Mouse (Mus musculus) lung, postnatal 10 days (tissue): ENCODE results near the gene Akr1b10.
"Not testable (repeated sequence)": the region's sequence is repeated elsewhere in the genome, so short reads cannot be mapped to it uniquely, and the experiment has no call there.

ENCODE experiments used
- DNase-seq: peaks from one replicate; pipeline ENCODE4 v3.0.0; 2021

Akr1b10 gene

DNA sequence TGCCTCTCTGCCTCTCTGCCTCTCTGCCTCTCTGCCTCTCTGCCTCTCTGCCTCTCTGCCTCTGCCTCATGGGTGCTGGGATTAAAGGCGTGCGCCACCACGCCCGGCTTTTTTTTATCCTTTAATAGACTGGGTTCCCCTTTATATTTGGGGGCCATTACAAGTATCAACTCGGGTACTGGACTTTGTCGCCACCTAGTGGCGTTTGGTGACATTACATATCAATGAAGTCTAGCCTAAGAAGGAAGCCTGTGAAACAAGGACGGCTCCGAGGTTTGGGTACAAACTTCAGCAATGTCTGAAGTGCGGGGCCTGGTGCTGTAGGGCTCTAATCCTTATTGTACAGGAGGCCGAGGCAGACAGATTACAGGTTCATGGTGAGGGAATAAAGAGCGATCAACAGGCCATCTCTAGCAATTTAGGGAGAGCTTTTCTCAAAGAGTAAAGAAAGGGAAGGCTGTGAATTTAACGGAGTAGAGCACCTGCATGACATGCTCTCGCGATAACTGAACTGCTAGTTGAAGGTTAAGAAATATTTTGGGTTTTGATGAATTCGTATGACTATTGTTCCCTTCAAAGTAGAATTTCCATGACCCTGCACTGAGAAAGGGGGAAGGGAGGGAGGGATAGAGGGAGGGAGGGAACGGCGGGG lies 12.2 kb upstream of the Akr1b10 start:
- peak; percentile 88 for DNase-seq

DNA sequence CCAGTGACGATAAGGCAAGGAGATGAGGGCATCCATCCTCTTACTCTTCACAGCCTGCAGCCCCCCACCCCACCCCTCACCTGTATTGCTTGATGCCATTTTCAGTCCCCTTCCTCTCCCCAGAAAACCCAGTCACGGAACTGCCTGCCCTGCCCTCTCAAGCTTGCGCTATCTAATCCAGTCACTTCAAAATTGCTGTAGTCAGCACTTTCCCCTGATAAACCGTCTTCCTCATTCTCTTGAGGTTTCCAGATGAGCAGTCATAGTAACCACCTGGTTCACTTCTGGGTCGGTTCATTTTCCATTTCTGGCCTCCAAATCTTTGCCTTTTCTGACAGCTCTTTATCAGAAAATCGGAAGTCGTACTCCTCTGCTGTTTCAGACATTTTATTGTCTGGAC lies 10.2 kb upstream of the Akr1b10 start:
- no peak for DNase-seq

DNA sequence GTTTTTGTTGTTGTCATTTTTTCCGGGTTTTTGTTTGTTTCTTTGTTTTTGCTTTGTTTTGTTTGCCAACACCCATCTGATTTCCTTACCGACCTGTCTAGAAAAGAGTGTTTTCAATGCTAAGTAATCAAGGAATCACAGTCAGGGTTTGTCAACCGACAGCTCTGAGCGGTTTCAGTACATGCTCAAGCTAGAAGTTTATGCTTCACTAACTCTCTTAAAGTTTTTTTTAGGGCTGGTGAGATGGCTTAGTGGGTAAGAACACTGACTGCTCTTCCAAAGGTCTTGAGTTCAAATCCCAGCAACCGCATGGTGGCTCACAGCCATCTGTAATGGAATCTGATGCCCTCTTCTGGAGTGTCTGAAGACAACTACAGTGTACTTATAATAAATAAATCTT lies 8.1 kb upstream of the Akr1b10 start:
- not testable (repeated sequence) for DNase-seq

DNA sequence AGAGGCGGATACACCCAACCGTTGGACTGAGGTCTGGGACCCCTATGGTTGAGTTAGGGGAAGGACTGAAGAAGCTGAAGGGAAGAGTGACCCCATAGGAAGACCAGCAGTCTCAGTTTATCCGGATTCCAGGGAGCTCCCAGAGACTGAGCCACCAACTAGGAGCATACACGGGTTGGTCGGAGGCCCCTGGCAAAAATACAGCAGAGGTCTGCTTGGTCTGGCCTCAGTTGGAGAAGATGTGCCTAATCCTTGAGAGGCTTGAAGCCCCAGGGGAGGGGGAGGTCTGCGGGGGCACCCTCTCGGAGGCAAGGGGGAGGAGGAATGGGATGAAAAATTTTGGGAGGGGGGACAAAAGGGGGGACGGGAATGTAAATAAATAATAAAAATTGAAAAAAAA lies 617 bp upstream of the Akr1b10 start:
- DNase-seq = no peak

DNA sequence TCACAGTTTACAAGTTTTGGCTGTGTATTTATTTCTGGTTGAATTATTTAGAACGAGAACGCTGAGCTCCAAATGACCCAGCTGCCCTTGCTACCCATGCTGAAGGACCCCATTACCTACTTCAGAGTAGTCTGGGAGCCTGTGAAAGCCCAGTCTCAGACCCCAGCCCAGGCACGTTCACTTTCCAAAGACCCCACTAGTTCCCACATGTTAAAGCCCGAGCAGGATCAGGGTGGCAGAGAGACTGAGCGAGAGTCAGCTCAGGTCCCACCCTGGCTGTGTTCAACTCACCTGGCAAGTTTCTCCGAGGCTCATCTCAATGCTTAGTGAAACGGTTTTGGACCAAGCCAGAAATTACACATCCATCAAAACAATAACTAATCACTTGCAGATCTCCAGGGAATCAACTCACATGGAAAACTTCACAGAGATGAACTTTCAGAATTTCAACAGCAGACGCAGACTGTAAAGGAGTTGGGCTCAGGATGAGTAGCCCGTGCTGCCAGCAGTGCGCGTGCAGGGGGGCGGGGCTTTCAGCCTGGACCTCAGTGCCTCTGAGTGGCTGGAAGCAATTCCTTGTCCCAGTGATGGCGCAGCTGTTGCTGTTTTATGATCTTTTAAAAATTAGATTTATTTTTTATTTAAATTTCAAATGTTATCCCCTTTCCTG lies 818 bp downstream of the Akr1b10 start:
- DNase-seq = peak; percentile 77

DNA sequence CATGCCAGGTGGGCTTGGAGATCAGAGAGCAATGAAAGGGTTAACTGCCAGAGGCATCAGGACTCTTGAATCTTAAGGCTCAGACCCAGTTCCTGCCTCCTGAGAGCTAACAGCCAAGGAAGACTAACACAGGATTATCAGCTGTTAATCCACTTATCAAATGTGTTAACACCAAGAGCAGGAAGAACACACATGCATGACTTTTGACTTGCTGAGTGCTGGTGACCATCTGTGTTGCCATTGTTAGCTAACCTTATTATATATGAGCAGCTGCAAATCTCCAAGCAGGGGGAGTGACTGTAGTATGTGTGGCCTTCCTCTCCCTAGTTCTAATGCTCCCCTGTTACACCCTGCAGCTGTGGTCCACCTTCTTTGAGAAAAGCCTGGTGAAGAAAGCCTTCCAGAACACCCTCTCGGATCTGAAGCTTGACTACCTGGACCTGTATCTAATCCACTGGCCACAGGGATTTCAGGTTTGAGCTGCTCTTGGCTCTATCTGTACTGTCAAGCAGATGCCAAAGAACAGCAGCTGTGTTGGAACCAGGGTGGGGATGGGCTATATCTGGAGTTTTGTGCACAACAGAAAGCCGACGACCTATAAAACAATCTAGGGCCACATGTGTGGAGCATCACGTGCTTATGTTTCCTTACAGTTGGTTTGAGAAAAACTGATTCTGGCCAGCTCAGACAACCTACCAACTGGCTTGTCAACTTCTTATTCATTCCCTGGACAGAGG lies 4.6 kb downstream of the Akr1b10 start:
- DNase-seq = no peak

DNA sequence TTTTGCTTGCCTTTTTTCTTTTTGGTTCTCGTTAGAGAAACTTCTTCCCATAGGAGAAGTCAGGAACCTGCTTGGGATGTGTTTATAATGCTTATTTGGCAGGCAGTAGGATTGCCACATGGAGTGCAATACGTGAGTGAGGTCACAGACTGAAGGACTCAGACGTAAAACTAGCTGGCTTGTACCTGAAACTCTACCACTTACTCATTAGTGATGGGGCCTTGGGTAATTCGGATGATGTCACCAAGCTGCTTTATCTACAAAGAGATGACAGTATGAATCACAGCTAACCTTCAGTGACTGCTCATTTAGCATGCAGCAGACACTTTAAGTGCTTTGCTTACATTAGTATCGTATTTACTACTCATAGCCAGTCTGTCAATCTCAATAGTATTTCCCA lies 11.9 kb downstream of the Akr1b10 start:
- no peak for DNase-seq

DNA sequence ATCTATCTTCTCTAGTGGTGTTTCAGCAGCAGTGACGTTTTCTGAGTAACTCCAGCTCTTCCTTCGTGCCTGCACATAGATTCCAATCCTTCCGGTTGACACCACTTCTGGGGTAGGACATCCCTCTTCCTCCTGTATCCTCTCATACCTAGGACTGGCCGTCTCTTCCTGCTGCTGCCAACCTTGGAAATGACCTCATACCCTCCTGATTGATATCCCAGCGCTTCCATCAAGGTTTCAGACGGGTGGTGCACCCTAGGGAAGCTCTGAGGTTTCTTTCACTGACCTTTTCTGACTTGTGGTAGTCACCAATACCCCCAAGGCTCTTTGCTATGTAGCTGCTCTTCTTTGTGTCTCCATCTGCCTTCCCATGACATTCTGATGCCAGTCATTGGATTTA lies 14.4 kb downstream of the Akr1b10 start:
- DNase-seq = no peak

DNA sequence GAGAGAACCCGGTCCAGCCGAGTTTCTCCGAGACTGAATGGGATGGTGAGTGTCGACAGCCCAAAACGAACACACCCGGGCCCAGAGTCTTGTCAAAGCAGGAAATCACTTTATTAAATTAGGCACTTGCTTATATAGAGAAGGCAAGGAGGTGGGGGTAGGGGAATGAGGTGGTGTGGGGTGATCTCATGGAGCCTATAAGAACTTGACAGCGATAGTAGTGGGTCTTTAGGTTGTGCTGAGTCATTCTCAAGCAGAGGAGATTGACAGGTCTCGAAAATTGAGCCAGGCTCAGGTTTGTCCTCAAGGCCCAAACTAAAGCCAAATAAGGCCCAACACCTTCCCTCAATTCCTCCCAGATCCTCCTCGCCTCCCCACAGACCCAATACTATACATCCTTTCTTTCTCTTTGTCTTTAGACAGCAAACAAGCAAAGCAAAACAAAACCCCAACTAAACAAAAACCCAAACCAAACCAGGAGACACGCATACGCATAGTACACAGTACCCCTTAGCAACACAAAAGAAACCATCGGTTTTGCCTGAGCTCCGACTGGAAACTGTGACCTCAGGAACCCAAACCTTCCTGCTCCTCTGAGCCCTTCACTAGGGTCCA lies 15.7 kb downstream of the Akr1b10 start:
- no peak for DNase-seq

DNA sequence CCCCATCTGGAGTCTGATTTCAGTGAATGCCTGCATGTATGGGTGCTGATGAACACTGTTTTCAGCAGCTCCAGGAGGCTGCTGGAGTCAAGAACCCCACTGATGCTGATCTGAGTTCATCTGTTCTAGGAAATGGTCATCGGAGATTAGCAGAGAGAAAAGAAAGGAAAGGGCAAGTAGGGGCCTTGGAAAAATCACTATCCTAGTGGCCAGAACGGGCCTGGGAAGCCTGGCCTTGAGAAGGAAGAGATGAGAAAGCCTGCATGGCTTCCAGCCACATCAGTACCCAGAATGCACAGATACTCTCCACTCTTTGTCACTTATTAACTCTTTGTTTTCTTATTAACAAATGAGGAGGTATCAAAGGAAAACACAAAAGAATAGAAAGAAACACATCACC lies 16.7 kb downstream of the Akr1b10 start:
- DNase-seq = no peak

DNA sequence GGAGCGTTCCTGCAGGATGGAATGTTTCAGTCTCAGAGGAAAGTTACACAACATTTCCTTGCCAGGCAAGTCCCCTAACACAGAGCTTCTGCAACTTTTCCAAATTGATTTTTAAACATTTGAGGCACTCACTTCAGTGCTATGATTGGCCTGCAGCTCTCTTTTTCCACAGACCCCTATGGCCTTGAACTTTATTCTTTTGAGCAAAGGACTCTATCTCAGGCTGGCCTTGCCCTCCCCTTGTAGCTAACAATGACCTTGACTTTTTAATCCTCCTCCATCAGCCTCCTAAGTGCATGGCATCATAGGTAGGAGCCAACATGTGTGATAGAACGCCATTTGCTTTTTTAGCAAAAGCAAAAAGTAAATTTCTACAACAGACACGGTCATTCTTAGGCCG lies 22.7 kb downstream of the Akr1b10 start:
- no peak for DNase-seq

DNA sequence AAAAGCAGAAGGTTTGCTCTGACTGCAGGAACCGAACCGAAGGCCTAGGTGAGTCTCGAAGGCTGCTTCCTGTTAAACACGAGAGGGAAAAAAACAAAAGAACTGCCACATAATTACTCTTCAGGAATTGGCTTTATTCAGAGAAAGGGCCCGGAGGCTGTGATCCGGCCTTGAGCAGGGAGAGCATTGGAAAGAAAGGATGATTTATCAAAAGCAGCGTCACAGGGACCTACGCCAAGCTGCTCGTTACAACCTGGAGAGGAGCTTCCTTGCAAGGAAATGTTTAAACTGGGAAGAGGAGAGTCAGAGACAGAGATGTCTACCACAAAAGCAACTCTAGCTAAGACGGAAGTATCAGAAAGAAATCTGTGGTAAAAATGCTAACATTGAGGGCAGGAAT lies 23.4 kb downstream of the Akr1b10 start:
- DNase-seq = no peak

DNA sequence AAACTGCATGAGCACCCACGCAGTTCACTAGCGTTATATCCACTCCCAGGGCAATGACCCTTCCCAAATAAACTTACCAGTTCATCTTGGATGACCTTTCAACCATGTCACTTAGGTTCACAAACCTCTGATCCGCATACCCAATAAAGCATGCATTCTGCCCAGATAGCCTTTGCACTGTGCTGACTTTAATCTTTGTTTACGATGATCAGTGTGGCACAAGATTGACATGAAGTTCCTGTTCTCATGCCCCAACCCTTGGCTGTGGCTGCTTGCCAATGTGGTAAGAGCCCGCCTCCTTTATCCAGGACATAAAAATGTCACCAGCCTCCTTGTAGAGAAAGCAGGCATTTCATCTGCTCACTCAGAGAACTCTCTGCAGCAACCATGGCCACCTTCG lies 28.0 kb downstream of the Akr1b10 start, which contains the start of gene Akr1b7:
Akr1b7 (plus strand) TSS at position 312 of the 400 bp plus-strand sequence.
- peak; percentile 41 for DNase-seq

DNA sequence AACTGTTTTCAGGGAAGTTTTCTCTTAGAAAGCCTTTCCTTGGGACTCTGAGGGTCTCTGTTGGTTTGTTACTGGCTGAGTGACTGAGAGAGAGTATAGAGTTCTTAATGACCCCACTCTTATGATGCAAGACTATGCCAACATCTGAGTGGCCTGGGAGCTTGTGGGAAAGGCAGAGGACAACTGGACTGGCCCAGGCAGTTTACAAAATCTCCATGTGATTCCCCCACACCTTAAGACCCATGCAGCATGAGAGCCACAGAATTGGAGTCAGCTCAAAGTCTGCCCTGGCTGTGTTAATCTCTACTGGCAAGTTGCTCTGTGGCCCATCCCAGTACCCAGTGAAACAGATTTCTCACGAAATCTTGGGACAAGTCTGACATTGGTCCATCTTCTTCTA lies 28.7 kb downstream of the Akr1b10 start:
- no peak for DNase-seq

DNA sequence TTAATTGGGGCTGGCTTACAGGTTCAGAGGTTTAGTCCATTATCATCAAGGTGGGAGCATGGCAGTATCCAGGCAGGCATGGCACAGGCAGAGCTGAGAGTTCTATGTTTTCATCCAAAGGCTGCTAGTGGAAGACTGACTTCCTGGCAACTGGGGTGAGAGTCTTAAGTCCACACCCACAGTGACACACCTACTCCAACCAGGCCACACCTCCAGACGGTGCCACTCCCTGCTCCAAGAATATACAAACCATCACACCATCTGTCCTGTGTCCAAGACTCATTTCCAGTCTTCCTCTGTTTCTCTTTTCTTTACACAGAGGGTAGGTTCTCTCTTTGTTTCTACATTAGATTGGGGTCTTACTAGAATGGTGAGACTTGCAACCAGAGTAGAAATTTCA lies 29.4 kb downstream of the Akr1b10 start:
- not testable (repeated sequence) for DNase-seq

DNA sequence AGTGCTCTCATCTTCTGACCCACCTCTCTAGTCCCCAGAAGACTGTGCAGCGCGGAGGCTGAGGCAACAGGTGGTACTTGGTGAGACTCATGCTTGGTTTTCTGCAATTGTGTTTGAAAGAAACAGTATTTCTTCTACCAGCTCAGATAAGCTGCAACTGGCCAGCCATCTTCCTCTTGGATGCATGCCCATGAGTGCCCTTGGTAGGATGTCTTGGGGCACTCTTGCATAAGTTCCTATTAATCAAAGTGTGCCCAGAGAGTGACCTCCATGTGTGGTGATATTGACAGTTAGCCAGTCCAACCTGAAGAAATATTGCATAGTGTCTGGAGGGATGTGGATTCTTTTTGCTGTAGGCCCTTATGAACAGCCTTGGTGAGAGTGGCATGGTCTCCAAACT lies 32.5 kb downstream of the Akr1b10 start:
- DNase-seq = no peak

DNA sequence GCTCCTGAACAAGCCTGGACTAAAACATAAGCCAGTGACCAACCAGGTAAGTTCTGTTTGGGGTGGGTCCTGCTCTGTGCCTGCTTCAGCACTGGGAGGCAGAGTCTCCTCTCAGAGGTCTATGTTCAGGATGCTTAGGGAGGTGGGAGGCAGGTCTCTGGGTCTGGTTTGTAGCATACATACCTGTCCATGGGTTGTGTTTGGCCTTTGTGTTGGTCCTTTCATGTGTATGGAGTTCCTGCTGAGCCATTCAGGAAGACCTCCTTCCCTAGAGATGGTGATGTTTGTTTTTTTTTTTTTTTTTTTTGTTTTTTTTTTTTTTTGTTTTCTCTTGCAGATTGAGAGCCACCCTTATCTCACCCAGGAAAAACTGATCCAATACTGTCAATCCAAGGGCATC lies 35.1 kb downstream of the Akr1b10 start:
- no peak for DNase-seq

DNA sequence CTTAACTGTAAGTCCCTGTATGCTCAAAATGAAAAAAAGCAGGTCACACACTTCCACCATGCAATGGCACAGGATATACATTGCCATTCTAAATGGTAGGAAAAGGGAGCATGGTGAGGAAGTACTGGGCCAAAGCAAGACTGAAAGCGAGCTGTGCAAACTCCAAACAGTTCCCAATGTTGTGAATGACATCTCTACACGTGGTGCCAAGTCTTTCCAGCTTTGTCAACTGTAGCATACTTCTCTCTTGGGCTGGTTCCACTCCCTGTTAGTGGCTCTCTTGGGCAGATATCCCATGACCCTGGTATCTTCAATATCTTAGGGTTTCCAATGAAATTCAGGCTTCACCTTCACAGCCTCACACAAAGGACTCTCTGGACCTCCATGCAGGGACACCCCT lies 55.0 kb downstream of the Akr1b10 start:
- DNase-seq = no peak

DNA sequence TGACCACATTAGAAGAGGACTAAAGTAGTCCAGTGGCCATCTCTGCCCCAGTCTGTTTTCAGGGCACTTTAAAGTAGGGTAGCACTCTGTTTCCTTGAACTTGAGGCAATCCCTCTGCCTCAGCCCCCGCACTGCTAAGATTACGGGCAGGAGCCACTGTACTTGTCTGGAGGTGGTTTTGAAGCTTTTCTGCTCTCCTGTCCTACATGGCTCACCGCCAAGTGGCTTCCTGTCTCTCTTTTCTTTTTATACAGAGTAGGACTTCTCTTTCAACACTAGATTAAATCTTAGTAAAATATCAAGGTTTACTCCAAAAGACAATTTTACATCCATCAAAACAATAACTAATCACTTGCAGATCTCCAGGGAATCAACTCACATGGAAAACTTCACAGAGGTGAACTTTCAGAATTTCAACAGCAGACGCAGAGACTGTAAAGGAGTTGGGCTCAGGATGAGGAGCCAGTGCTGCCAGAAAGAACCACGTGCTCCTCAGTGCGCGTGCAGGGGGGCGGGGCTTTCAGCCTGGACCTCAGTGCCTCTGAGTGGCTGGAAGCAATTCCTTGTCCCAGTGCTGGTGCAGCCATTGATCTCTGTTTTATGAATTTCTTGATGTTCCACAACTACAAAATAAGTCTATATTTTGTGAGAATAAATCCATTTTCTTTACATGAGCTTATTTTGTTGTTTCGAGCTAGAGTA lies 57.7 kb downstream of the Akr1b10 start:
- peak; percentile 20 for DNase-seq

DNA sequence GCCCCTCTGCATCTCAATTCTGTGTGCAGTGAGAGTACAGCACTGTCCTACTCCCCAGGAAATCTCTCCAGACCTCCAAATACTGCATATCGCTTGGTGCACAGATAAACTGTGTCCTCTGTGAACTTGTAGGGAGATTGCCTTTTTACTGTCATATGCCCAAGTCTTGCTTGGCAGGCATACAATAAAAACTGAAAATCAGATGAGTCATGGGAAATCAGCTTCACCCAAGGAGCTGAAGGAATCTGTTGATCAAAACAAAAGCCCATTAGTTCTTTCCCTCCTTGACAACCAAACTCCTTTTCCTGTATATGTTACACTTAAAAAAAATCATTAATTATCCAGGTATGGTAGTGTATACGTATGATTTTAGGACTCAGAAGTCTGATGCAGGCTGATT lies 59.8 kb downstream of the Akr1b10 start:
- no peak for DNase-seq
